Mouse (Mus musculus): ENCODE measurements around the gene Trib2. TPM values are rescaled to one million over a fixed set of nuclear protein-coding genes. Genes with fewer than 3 reads are reported as not detected.

The Trib2 gene
- total and polyA plus RNA-seq, 3 experiments, result 20.1 to 80.6 (median 53.8) TPM

DNA sequence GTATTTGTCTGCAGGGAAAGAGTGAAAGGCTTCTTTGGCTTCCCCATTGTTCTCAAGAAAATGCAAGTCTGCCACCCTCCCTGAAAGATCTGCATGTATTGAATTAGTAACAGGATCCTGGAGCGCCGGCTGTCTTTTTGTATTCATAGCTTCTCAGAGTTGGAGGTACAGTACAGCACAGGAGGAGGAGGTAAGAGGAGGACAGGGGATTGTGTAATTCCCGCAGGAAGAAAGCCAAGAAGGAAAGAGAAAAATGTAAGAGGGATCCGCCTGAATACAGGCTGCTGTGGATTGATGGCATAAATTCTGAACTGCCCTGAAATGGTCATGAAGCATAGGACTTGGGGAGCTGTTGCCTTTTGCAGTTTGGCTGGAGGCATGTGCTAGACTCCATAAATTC is 36.1 kb upstream of the Trib2 start:
- Histone ChIP-seq H3K4me1 (ENCODE audit: control insufficient read depth in 1 of 2, insufficient read depth in 2 of 2, low read length in 2 of 2) (no peaks in the 10 kb centered on the region), H3K27me3 (ENCODE audit: control insufficient read depth in 1 of 2, insufficient read depth in 2 of 2, low read length in 2 of 2) (peaks cover 8 to 12% of the 10 kb centered on the region in 2 experiments), H3K36me3 (ENCODE audit: control insufficient read depth in 1 of 2, insufficient read depth in 2 of 2, low read length in 2 of 2) (no peaks in the 10 kb centered on the region), H3K27ac (ENCODE audit: control insufficient read depth, low read depth, low read length) (no peak overlapping the region), H3K4me3 (ENCODE audit: control insufficient read depth in 1 of 2, insufficient read depth in 1 of 2, low read depth in 2 of 2, low read length in 2 of 2) (no peak overlapping the region), H3K9ac (ENCODE audit: control insufficient read depth, low read depth, low read length, poor library complexity, severe bottlenecking) (no peak overlapping the region), H3K9me3 (replicated peaks; ENCODE audit: insufficient read depth, low read length) (no peaks in the 10 kb centered on the region), H3K79me2 (ENCODE audit: control insufficient read depth, insufficient read depth, low read length, poor library complexity) (no peaks in the 10 kb centered on the region)
- no peak for DNase-seq (ENCODE audit: low read depth, low spot score)
- no peak for TF ChIP-seq ZMIZ1 (IDR thresholded peaks at IDR 0.05; ENCODE audit: low read depth, low read length)
- no peak for TF ChIP-seq RCOR1 (IDR thresholded peaks at IDR 0.05; ENCODE audit: low read depth, low read length)

DNA sequence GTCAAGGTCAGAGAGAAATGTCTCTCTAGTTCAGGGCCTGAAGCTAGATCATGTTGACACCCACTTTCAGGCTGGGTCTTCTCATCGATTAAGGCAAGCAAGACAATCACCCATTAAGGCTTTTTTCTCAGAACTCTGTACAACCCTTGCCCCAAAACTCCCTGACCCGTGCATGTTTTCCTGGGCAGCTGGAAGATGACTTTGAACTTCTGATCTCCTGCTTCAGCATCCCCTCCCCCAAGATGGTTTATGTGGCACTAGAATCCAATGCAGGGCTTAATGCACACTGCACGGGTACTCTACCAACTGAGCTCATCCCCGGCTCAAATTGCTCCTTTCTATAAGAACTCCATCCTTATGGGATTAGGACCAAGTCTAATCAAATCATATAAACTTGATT is 35.3 kb upstream of the Trib2 start:
- DNase-seq (ENCODE audit: low read depth, low spot score), result no peak
- H3K36me3 ChIP-seq (ENCODE audit: control insufficient read depth in 1 of 2, insufficient read depth in 2 of 2, low read length in 2 of 2), result no peaks in the 10 kb centered on the region
- peaks cover 8 to 12% of the 10 kb centered on the region in 2 experiments for H3K27me3 ChIP-seq (ENCODE audit: control insufficient read depth in 1 of 2, insufficient read depth in 2 of 2, low read length in 2 of 2)
- H3K9ac ChIP-seq (ENCODE audit: control insufficient read depth, low read depth, low read length, poor library complexity, severe bottlenecking), result no peak overlapping the region
- no peaks in the 10 kb centered on the region for H3K79me2 ChIP-seq (ENCODE audit: control insufficient read depth, insufficient read depth, low read length, poor library complexity)
- no peaks in the 10 kb centered on the region for H3K9me3 ChIP-seq (replicated peaks; ENCODE audit: insufficient read depth, low read length)
- H3K27ac ChIP-seq (ENCODE audit: control insufficient read depth, low read depth, low read length), result no peak overlapping the region
- TF ChIP-seq POLR2AphosphoS5 (IDR thresholded peaks at IDR 0.05; ENCODE audit: borderline replicate concordance, low read depth, low read length) (no peak), JUND (IDR thresholded peaks at IDR 0.05; ENCODE audit: low read depth, low read length) (no peak), TBP (IDR thresholded peaks at IDR 0.05; ENCODE audit: low read depth, low read length) (no peak), ZMIZ1 (IDR thresholded peaks at IDR 0.05; ENCODE audit: low read depth, low read length) (no peak), MAFK (IDR thresholded peaks at IDR 0.05; ENCODE audit: borderline replicate concordance, low read depth, low read length) (no peak), SMC3 (IDR thresholded peaks at IDR 0.05; ENCODE audit: low read depth, low read length) (no peak), ETS1 (IDR thresholded peaks at IDR 0.05; ENCODE audit: low read depth, low read length) (no peak), MXI1 (IDR thresholded peaks at IDR 0.05; ENCODE audit: low read depth, low read length) (no peak)
- H3K4me3 ChIP-seq (ENCODE audit: control insufficient read depth in 1 of 2, insufficient read depth in 1 of 2, low read depth in 2 of 2, low read length in 2 of 2), result no peak overlapping the region
- no peaks in the 10 kb centered on the region for H3K4me1 ChIP-seq (ENCODE audit: control insufficient read depth in 1 of 2, insufficient read depth in 2 of 2, low read length in 2 of 2)

DNA sequence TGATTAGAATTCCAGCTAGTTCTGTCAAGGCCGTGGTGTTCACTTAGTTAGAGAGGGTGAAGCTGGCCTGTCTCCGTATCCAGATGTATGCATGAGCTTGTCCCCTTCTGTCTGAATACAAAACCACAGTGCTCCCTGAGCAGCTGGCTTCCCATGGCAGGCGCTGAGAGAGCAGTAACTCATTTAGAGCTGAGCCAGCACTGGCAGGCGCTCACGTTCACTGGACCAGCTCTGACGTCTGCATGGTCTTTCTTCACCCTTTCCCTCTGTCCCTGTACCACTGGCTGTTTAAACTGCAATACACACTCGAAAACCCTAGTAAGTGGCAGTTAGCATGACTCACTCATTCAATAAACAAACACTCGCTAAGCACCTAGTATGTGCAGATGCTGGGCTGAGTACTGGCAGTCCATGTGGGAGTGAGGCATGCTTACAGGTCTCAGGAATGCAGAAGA is 33.7 kb upstream of the Trib2 start:
- Histone ChIP-seq H3K36me3 (ENCODE audit: control insufficient read depth in 1 of 2, insufficient read depth in 2 of 2, low read length in 2 of 2) (no peaks in the 10 kb centered on the region), H3K9me3 (replicated peaks; ENCODE audit: insufficient read depth, low read length) (no peaks in the 10 kb centered on the region), H3K79me2 (ENCODE audit: control insufficient read depth, insufficient read depth, low read length, poor library complexity) (no peaks in the 10 kb centered on the region), H3K4me1 (ENCODE audit: control insufficient read depth in 1 of 2, insufficient read depth in 2 of 2, low read length in 2 of 2) (peaks cover 0 to 3% of the 10 kb centered on the region in 2 experiments; a peak in 1 of 4 replicates), H3K27me3 (ENCODE audit: control insufficient read depth in 1 of 2, insufficient read depth in 2 of 2, low read length in 2 of 2) (peaks cover 8 to 12% of the 10 kb centered on the region in 2 experiments), H3K9ac (ENCODE audit: control insufficient read depth, low read depth, low read length, poor library complexity, severe bottlenecking) (no peak overlapping the region), H3K4me3 (ENCODE audit: control insufficient read depth in 1 of 2, insufficient read depth in 1 of 2, low read depth in 2 of 2, low read length in 2 of 2) (no peak overlapping the region), H3K27ac (ENCODE audit: control insufficient read depth, low read depth, low read length) (no peak overlapping the region)
- DNase-seq (ENCODE audit: low read depth, low spot score), result no peak
- TF ChIP-seq MYC (IDR thresholded peaks at IDR 0.05; ENCODE audit: low read depth, low read length) (no peak), USF1 (IDR thresholded peaks at IDR 0.05; ENCODE audit: low read depth, low read length) (no peak), RAD21 (IDR thresholded peaks at IDR 0.05; ENCODE audit: low read depth, low read length) (no peak), USF2 (IDR thresholded peaks at IDR 0.05; ENCODE audit: borderline replicate concordance in 1 of 2, insufficient read depth in 1 of 2, low read depth in 1 of 2, low read length in 2 of 2) (no peak), EP300 (IDR thresholded peaks at IDR 0.05; ENCODE audit: low read depth in 1 of 2, low read length in 2 of 2) (no peak), SIN3A (IDR thresholded peaks at IDR 0.05; ENCODE audit: low read length) (no peak), MXI1 (IDR thresholded peaks at IDR 0.05; ENCODE audit: low read depth, low read length) (no peak)

All from MEL (cell line).